11 mouse cellular contexts compared by ENCODE assay signal in genomic region chr2:156760843-156761505, GRCm38 (mm10). TPM values are rescaled to one million over a fixed set of nuclear protein-coding genes. Genes with fewer than 3 reads are reported as not detected.
DNase-seq lines count a peak whose midpoint lies in the region; ATAC-seq and TF ChIP-seq lines count a peak whose summit lies in the region.
"Had no signal": no experiment of that assay in that cellular context is flagged by ENCODE, and none has a peak within 500 bp of the region (broad histone marks: within the 10 kb centered on the region; RNA-seq: fewer than 3 reads in every experiment).

No protein-coding gene starts in this region.

- no peaks in the 10 kb centered on the region for H3K27me3 ChIP-seq in forebrain, postnatal 0 days (ENCODE audit: insufficient read depth, low read length)
- no peaks in the 10 kb centered on the region for H3K27me3 ChIP-seq in forebrain, embryonic 11.5 days (ENCODE audit: control insufficient read depth, insufficient read depth, low read length)
- no peaks in the 10 kb centered on the region for H3K27me3 ChIP-seq in liver, embryonic 12.5 days (replicated peaks)
- H3K27me3 ChIP-seq in liver, embryonic 11.5 days (replicated peaks; ENCODE audit: control insufficient read depth, insufficient read depth, low read length), result no peaks in the 10 kb centered on the region

- no peak overlapping the region for H3K4me3 ChIP-seq in forebrain, postnatal 0 days (ENCODE audit: low read depth, low read length)
- H3K4me3 ChIP-seq in forebrain, embryonic 11.5 days (ENCODE audit: low read depth, low read length), result no peak overlapping the region
- H3K4me3 ChIP-seq in liver, embryonic 12.5 days, result no peak overlapping the region
- H3K4me3 ChIP-seq in liver, embryonic 11.5 days (ENCODE audit: low read depth, low read length), result no peak overlapping the region
- H3K4me3 ChIP-seq: myocyte had no signal

- no peak for DNase-seq in forebrain, postnatal 0 days
- no peak for DNase-seq in forebrain, embryonic 11.5 days (ENCODE audit: low spot score)
- DNase-seq in liver, embryonic 11.5 days (ENCODE audit: low spot score), result no peak
- peak; percentile 59 for DNase-seq in brain, adult 2 months (ENCODE audit: low read depth, low spot score)
- DNase-seq in frontal cortex, postnatal 25 days (ENCODE audit: low spot score in 2 of 2), result no peak
- no peak for DNase-seq in layer of hippocampus, postnatal 36 days
- DNase-seq: heart, adult 18-20 months had no signal

- peaks cover 89% of the 10 kb centered on the region for H3K36me3 ChIP-seq in forebrain, postnatal 0 days (ENCODE audit: insufficient read depth)
- H3K36me3 ChIP-seq in forebrain, embryonic 11.5 days (ENCODE audit: control insufficient read depth, insufficient read depth, low read length), result peaks cover 45% of the 10 kb centered on the region
- H3K36me3 ChIP-seq in liver, embryonic 12.5 days, result peaks cover 61% of the 10 kb centered on the region
- peaks cover 39% of the 10 kb centered on the region for H3K36me3 ChIP-seq in liver, embryonic 11.5 days (ENCODE audit: control insufficient read depth, insufficient read depth, low read length)

- no peak overlapping the region for H3K9ac ChIP-seq in forebrain, postnatal 0 days
- H3K9ac ChIP-seq in forebrain, embryonic 11.5 days (ENCODE audit: low read length), result no peak overlapping the region
- no peak overlapping the region for H3K9ac ChIP-seq in liver, embryonic 12.5 days
- H3K9ac ChIP-seq in liver, embryonic 11.5 days (ENCODE audit: low read depth, low read length), result no peak overlapping the region

- H3K27ac ChIP-seq in forebrain, postnatal 0 days (ENCODE audit: low read depth, low read length), result no peak overlapping the region
- H3K27ac ChIP-seq in forebrain, embryonic 11.5 days (ENCODE audit: low read depth, low read length), result no peak overlapping the region
- no peak overlapping the region for H3K27ac ChIP-seq in liver, embryonic 12.5 days
- H3K27ac ChIP-seq in liver, embryonic 11.5 days (ENCODE audit: low read depth, low read length), result no peak overlapping the region

- no peaks in the 10 kb centered on the region for H3K9me3 ChIP-seq in forebrain, postnatal 0 days (ENCODE audit: low read length)
- H3K9me3 ChIP-seq in forebrain, embryonic 11.5 days (ENCODE audit: control insufficient read depth, low read length), result peaks cover 9% of the 10 kb centered on the region; the same call in 1 of the 2 replicates
- H3K9me3 ChIP-seq in liver, embryonic 12.5 days (replicated peaks), result no peaks in the 10 kb centered on the region
- H3K9me3 ChIP-seq in liver, embryonic 11.5 days (ENCODE audit: control insufficient read depth, low read length), result peaks cover 2% of the 10 kb centered on the region; the same call in 1 of the 2 replicates

- peak; percentile 44 for TF ChIP-seq CTCF in forebrain, postnatal 0 days (IDR thresholded peaks at IDR 0.05; ENCODE audit: low read depth)

- 0 out of 2 replicates have a peak, but pooled peaks have one; percentile 28 for ATAC-seq in forebrain, postnatal 0 days
- ATAC-seq in forebrain, embryonic 11.5 days (replicated peaks; ENCODE audit: low FRiP score), result no peak
- peak; percentile 31; the same call in 1 of the 2 replicates for ATAC-seq in liver, embryonic 12.5 days
- no peak for ATAC-seq in liver, embryonic 11.5 days (replicated peaks; ENCODE audit: low FRiP score)
- ATAC-seq in megakaryocyte-erythroid progenitor cell, adult 5-6 weeks (replicated peaks; ENCODE audit: low FRiP score, low TSS enrichment, poor library complexity, severe bottlenecking), result peak; percentile 48
- ATAC-seq: hindbrain, embryonic 16.5 days had no signal

- H3K4me1 ChIP-seq in forebrain, postnatal 0 days (ENCODE audit: insufficient read depth), result no peaks in the 10 kb centered on the region
- H3K4me1 ChIP-seq in forebrain, embryonic 11.5 days (replicated peaks; ENCODE audit: control insufficient read depth, insufficient read depth, low read length), result no peaks in the 10 kb centered on the region
- no peaks in the 10 kb centered on the region for H3K4me1 ChIP-seq in liver, embryonic 12.5 days
- H3K4me1 ChIP-seq in liver, embryonic 11.5 days (replicated peaks; ENCODE audit: control insufficient read depth, insufficient read depth, low read length), result no peaks in the 10 kb centered on the region

- 91% methylated on average over 5 of the region's 5 CpGs for WGBS in forebrain, postnatal 0 days
- 93% methylated on average over 5 of the region's 5 CpGs for WGBS in forebrain, embryonic 11.5 days
- 75% methylated on average over 5 of the region's 5 CpGs for WGBS in liver, embryonic 12.5 days (ENCODE audit: insufficient replicate concordance)
- 80% methylated on average over 5 of the region's 5 CpGs for WGBS in liver, embryonic 11.5 days

- no peak overlapping the region for H3K4me2 ChIP-seq in forebrain, postnatal 0 days (ENCODE audit: low read depth)
- H3K4me2 ChIP-seq in forebrain, embryonic 11.5 days (ENCODE audit: low read depth, low read length, severe bottlenecking), result no peak overlapping the region
- no peak overlapping the region for H3K4me2 ChIP-seq in liver, embryonic 12.5 days
- H3K4me2 ChIP-seq in liver, embryonic 11.5 days, result no peak overlapping the region

RNA-seq across cellular contexts. Expression of gene Myl9, which starts 14.2 kb away (rescaled TPM):
- 24.4 and 34.3 TPM in 2 replicates for total RNA-seq in forebrain, postnatal 0 days (2014; rRNA removed)
- polyA plus RNA-seq in forebrain, postnatal 0 days (2015; fragmentation: Nextera tagmentation; extraction: Ambion mirVana), result 34.6 and 39.6 TPM in 2 replicates
- 105 and 121 TPM in 2 replicates for polyA plus RNA-seq in forebrain, embryonic 11.5 days (2014; fragmentation: Nextera tagmentation; extraction: Ambion mirVana)
- 70.5 and 76.1 TPM in 2 replicates for polyA plus RNA-seq in liver, embryonic 12.5 days (2016; fragmentation: Nextera tagmentation; extraction: Ambion mirVana)
- polyA plus RNA-seq in liver, embryonic 11.5 days (2014; fragmentation: Nextera tagmentation; extraction: Ambion mirVana), result 98.9 and 115 TPM in 2 replicates
- total RNA-seq in megakaryocyte-erythroid progenitor cell, adult 5-6 weeks (2014; fragmentation: Nextera tagmentation), result not detected in 2 replicates
- not detected in 2 replicates for total RNA-seq in megakaryocyte-erythroid progenitor cell, adult 5-6 weeks (2017)
- 10 to 100 TPM; 16.3 to 17.0 TPM for total RNA-seq in layer of hippocampus, postnatal 36 days (2021)

Comparison
In these comparisons a context has a peak if more than half of its experiments do, and no peak if none do; other contexts are left out.
1. ATAC-seq: peak in forebrain, postnatal 0 days (single experiment), liver, embryonic 12.5 days (single experiment) and megakaryocyte-erythroid progenitor cell, adult 5-6 weeks (single experiment); none in forebrain, embryonic 11.5 days (single experiment) and liver, embryonic 11.5 days (single experiment).